ENCODE assay signal across 29 mouse cellular contexts in genomic region chr11:19144506-19144905, GRCm38 (mm10).
"Had no signal": no experiment of that assay in that cellular context is flagged by ENCODE, and none has a peak within 500 bp of the region (broad histone marks: within the 10 kb centered on the region; RNA-seq: fewer than 3 reads in every experiment).

No protein-coding gene starts in this region.

- DNase-seq: heart, postnatal 10 days; heart, postnatal 14 days; heart, postnatal 36 days; heart, postnatal 4 days; kidney, adult 11 months; kidney, adult 18-20 months; kidney, adult 2 months; kidney, adult 8-10 months; kidney, adult 9 months; kidney, postnatal 14 days; kidney, postnatal 25 days; kidney, postnatal 36 days; kidney, postnatal 4 days; layer of hippocampus, adult 9-11 months; layer of hippocampus, postnatal 36 days had no signal

- H3K4me1 ChIP-seq: hindbrain, embryonic 10.5 days; hindbrain, embryonic 12.5 days; hindbrain, embryonic 13.5 days; hindbrain, embryonic 15.5 days; intestine, embryonic 15.5 days had no signal

- H3K36me3 ChIP-seq: heart, embryonic 12.5 days; heart, embryonic 13.5 days; heart, embryonic 15.5 days; hindbrain, embryonic 10.5 days; hindbrain, embryonic 12.5 days; hindbrain, embryonic 13.5 days; hindbrain, embryonic 15.5 days; intestine, embryonic 15.5 days; kidney, embryonic 15.5 days had no signal

- H3K27ac ChIP-seq: heart, embryonic 13.5 days; heart, embryonic 15.5 days; hindbrain, embryonic 10.5 days; hindbrain, embryonic 12.5 days; hindbrain, embryonic 13.5 days; hindbrain, embryonic 14.5 days; hindbrain, embryonic 15.5 days; hindbrain, postnatal 0 days; intestine, embryonic 15.5 days; kidney, embryonic 15.5 days; kidney, postnatal 0 days; layer of hippocampus, adult 2 months; left cerebral cortex, adult 2 months had no signal

- H3K9me3 ChIP-seq: heart, embryonic 12.5 days; heart, embryonic 13.5 days; heart, embryonic 15.5 days; hindbrain, embryonic 10.5 days; hindbrain, embryonic 12.5 days; hindbrain, embryonic 13.5 days; hindbrain, embryonic 15.5 days; intestine, embryonic 15.5 days; kidney, embryonic 15.5 days had no signal

- H3K9ac ChIP-seq: heart, embryonic 12.5 days; heart, embryonic 13.5 days; heart, embryonic 15.5 days; hindbrain, embryonic 12.5 days; hindbrain, embryonic 13.5 days; hindbrain, embryonic 14.5 days; hindbrain, embryonic 15.5 days; intestine, embryonic 15.5 days; kidney, embryonic 15.5 days had no signal

- H3K27me3 ChIP-seq: heart, embryonic 12.5 days; heart, embryonic 13.5 days; heart, embryonic 15.5 days; hindbrain, embryonic 12.5 days; hindbrain, embryonic 13.5 days; hindbrain, embryonic 15.5 days; intestine, embryonic 15.5 days; kidney, embryonic 15.5 days had no signal

- H3K4me3 ChIP-seq: heart, embryonic 12.5 days; heart, embryonic 13.5 days; heart, embryonic 15.5 days; hindbrain, embryonic 10.5 days; hindbrain, embryonic 12.5 days; hindbrain, embryonic 13.5 days; hindbrain, embryonic 15.5 days; intestine, embryonic 15.5 days; kidney, embryonic 15.5 days; layer of hippocampus, adult 2 months; left cerebral cortex, adult 2 months had no signal
